Mouse (Mus musculus): Measurements from ENCODE around the gene Ddrgk1.

Ddrgk1 gene

GRCm38 (mm10) chr2:130664102-130664701, at the start of gene Ddrgk1:
TSS of gene Ddrgk1 (minus strand) at chr2:130664659.
- peak; percentile 96 for DNase-seq (ENCODE audit: low read depth)

DNA sequence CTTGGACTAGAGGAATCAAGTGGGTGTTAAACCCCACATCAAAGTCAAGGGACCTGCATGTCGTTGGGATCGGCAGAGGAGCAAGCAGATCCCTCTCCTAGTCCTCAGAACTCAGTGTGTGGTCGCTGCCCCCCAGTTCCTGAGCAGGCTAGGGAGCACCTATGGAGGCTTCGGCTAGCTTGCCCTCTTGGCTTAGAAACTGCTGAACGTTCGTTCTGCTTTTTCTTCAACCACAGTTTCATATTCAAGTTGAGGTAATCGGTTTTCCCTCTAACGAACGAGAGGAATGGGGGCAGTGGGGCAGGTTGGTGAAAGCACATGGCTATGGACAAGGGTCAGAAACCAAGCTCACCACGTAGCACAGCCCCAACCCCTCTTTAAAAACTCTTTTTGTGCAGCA, 42.6 kb upstream of the Ddrgk1 start:
- no peak for DNase-seq (ENCODE audit: low read depth)

- DNase-seq (ENCODE audit: low read depth) = no peak
Observed at GRCm38 (mm10) chr2:130706602-130707001, 42.1 kb upstream of the Ddrgk1 start.

GRCm38 (mm10) chr2:130705178-130705577, 40.7 kb upstream of the Ddrgk1 start:
- DNase-seq (ENCODE audit: low read depth) = no peak

GRCm38 (mm10) chr2:130704040-130705001, 39.9 kb upstream of the Ddrgk1 start:
- no peak for DNase-seq (ENCODE audit: low read depth)

- no peak for DNase-seq (ENCODE audit: low read depth)
Observed at GRCm38 (mm10) chr2:130697821-130698266, 33.4 kb upstream of the Ddrgk1 start.

DNA sequence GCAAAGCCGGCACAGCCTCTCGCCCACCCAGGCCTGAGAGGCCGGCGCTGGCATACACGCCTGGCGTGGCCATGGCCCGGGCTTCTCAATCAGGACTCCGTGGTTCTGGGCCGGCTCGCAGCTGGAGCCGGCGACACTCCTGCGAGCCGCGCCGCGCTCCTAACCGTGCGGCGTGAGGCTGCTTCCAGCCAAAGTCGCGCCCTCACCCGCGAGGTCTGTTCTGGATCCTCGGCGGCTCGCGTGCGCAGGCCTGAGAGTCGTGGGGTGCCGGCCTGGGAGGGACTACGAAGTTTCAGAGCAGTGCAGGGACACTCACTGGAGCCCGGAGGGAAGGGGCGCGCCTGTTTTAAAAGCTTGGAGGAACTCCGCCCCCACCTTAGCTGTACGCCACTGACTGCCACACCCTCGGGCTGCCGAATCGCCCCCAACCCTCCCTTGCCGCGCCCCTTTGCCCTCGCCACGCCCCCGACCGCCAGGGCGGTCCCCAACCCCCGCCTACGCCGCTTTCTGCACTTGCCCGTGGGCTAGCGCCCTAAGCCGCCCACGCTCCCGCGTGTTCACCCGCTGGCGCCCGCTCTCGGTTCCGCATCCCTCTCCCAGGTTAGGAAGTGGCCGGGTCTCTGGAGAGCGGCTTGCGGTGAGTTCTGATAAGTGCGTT, 32.8 kb upstream of the Ddrgk1 start, which contains the start of gene Slc4a11:
TSS of gene Slc4a11 (minus strand) at position 367 of the 658 bp plus-strand sequence.
- peak; percentile 71 for DNase-seq (ENCODE audit: low read depth)

DNA sequence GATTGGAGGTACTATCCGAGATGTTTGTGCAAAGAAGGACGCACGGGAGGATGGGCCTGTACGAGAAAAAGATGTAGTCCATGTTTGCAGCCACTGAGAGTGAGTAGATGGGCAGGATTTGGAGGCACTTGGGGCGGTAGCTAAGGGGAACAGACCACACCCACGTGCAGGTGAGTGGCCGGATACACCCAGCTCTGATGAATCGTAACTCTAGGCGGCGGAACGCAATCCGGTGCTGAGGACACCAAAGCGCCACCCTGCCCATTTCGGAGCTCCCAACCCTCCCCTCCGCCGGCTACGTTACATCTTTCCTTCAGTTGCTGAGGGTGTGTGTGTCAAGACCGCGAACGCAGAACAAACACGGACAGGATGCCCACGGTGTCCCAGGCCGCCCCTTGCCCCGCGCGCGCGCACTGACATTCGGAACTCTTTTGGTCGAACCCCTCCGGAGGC, 32.3 kb upstream of the Ddrgk1 start:
- DNase-seq (ENCODE audit: low read depth) = peak; percentile 70

- no peak for DNase-seq (ENCODE audit: low read depth)
Observed at GRCm38 (mm10) chr2:130693563-130693962, 29.1 kb upstream of the Ddrgk1 start.

DNA sequence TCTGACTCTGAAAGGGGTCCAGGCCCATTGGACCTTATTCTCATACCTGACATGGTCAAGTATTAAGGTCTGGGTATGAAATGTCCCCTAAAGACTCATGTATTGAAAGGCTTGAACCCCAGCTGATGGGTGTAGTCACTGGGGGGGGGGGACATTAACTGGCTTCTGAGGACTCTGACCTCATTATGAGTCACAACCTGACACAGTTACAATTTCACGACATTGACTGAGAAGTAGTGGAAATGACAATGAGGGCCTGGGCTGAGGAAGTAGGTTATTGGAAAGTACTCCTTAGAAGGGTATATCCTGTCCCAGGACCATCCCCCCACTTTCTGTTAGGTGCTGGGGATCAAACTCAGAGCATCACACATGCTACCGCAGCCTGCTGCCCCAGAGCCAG, 24.6 kb upstream of the Ddrgk1 start:
- no peak for DNase-seq (ENCODE audit: low read depth)

DNA sequence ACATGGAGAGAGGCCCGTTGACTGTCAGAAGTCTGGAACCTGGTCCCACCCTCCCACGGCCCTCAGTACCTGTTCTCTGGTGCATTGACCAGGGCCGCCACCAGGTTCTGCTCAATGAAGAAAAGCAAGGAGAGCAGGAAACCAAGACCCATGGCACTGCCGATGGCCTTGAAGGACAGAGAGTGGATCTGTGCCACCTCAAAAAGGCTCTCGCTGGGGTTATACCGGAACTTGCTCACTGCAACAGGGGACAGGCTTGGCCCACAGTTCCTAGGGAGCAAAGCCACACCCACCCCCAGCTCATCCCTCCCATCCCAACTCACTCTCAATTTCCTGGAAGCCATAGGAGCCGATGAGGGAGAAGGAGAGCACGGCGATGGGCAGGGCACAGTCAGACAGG, 21.0 kb upstream of the Ddrgk1 start:
- no peak for DNase-seq (ENCODE audit: low read depth)

DNA sequence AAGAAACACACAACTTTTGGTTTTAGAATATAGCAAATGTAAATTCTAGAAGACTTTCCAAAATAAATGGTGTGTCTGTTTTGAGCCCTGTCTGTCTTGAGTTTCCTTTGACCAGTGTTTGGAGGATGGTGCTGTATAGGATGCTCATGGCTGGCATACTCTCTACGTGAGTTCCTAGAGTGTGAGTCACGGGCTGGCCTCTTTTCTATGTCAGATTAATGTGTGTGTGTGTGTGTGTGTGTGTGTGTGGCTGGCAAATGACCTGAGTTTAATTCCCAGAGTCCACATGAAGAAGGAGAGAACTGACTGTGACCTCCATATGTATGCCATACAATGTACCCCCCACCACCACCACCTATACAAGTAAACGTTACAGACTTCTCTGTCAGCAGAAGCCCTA, 17.1 kb upstream of the Ddrgk1 start:
- DNase-seq (ENCODE audit: low read depth) = no peak

- DNase-seq (ENCODE audit: low read depth) = no peak
Observed at GRCm38 (mm10) chr2:130679899-130680298, 15.4 kb upstream of the Ddrgk1 start.

DNA sequence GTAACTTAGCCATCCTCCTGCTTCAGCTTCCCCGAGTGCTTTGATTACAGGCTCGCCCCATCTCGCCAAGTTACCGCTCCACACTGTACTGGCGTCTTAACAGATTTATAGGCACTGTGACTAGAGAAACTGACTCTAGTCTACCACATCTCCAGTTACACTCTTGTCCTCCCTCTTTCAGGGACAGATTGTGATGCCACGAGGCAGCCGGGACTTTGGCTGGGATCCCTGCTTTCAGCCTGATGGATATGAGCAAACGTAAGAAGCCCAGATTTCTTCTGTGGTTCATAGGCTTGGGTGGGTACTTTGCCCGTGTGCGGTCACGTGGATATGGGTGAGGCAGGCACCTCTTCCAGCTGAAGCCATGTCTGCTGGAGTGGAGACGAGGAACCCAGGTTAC, 14.7 kb upstream of the Ddrgk1 start:
- DNase-seq (ENCODE audit: low read depth) = no peak

DNA sequence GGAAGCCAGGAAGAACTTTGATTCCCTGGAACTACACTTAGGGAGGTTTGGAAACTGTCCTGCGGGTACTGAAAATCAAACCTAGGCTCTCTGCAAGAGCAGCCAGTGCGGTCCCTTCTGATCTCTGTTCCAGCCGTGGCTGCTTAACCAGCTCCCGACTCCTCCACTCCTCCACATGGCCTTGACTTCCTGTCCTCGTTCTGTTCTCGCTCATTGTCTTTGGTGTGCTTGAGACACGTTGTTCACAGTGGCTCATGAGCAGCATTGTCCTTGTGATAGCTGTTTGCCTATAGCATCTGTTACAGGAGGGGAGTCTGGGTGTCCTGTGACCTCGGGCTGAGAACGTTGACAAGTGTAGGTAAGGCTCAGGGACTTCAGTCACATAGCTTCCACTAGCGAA, 12.8 kb upstream of the Ddrgk1 start:
- DNase-seq (ENCODE audit: low read depth) = no peak

- peak; percentile 92 for DNase-seq (ENCODE audit: low read depth)
Observed at GRCm38 (mm10) chr2:130667559-130667958, 3.1 kb upstream of the Ddrgk1 start, which contains the start of gene Itpa. TSS of gene Itpa (plus strand) at chr2:130667610.

GRCm38 (mm10) chr2:130663342-130663741, 1.1 kb downstream of the Ddrgk1 start:
- no peak for DNase-seq (ENCODE audit: low read depth)

DNA sequence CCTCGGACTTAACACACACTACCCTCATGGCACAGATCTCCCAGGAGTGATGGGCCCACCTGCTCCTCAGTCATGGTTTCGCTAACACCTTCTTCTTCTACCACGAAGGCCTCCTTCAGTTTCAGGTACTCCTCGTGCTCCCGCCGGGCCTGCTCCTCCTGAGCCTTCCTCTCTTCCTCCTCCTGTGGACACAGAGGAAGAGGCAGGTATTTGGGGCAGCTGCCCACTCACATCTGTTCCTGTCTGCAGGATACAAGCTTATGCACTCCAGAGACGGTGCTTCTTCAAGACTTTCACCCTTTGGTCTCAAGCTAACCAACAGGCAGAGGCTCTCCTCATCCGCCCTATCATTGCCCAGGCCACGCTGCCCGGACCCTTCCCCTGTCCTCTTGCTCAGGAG, 5.9 kb downstream of the Ddrgk1 start:
- no peak for DNase-seq (ENCODE audit: low read depth)

DNA sequence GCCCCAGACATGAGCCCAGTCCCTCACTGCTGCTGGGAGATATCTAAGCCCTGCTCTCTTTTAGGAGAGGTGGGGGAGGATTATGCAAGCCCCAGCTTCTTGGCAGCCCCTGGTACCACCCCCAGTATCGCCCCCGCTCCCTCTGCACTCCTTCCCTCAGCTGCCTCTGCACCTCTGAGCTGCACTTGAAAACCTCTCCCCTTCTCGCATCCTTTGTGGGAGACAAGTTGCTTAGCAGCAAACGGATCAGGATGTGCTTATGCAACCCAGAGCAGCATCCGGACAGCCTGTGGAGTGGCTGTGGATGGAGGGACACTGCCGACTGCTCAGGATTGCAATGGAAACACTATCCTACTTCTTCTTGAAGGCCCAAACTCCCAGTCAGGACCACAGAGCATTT, 6.9 kb downstream of the Ddrgk1 start:
- no peak for DNase-seq (ENCODE audit: low read depth)

GRCm38 (mm10) chr2:130656536-130656935, 7.9 kb downstream of the Ddrgk1 start:
- no peak for DNase-seq (ENCODE audit: low read depth)

GRCm38 (mm10) chr2:130655660-130656339, 8.7 kb downstream of the Ddrgk1 start:
- DNase-seq (ENCODE audit: low read depth) = no peak

GRCm38 (mm10) chr2:130653760-130654159, 10.7 kb downstream of the Ddrgk1 start:
- DNase-seq (ENCODE audit: low read depth) = no peak

All from induced T-regulatory cell, adult 2 months (primary cell).